Mouse (Mus musculus) E14TG2a.4 (cell line): ENCODE data around the gene Rps19.

Source experiments
- CTCF ChIP-seq: conservative IDR thresholded peaks from 2 replicates; pipeline ENCODE4 v1.5.1; 2014; ENCODE audit warnings: low read length
- POU5F1 ChIP-seq: IDR thresholded peaks from 2 replicates; pipeline ENCODE4 v1.6.1; 2014; ENCODE audit warnings: low read length, borderline replicate concordance

- TF ChIP-seq CTCF: no peak
- no peak for TF ChIP-seq POU5F1
These were observed 13.1 kb downstream of the Rps19 start, which contains the start of gene Cd79a for GRCm38 (mm10) chr7:24897224-24897623.
